Mouse (Mus musculus) retina, postnatal 1 day (tissue): Measurements from ENCODE around the gene 4930412O13Rik.

ENCODE experiments used
- DNase-seq: peaks from one replicate; pipeline ENCODE4 v3.0.0-alpha.2; 2012

Gene 4930412O13Rik

GRCm38 (mm10) chr2:9881611-9882023, 565 bp downstream of the 4930412O13Rik start:
- peak; percentile 25 for DNase-seq

GRCm38 (mm10) chr2:9882371-9882925, 1.4 kb downstream of the 4930412O13Rik start:
- DNase-seq: peak; percentile 36

- peak; percentile 80 for DNase-seq
Measured at GRCm38 (mm10) chr2:9882926-9883802, 2.1 kb downstream of the 4930412O13Rik start.

- DNase-seq: peak; percentile 9
Measured at GRCm38 (mm10) chr2:9883803-9884532, 2.9 kb downstream of the 4930412O13Rik start.

GRCm38 (mm10) chr2:9884533-9885216, 3.6 kb downstream of the 4930412O13Rik start:
- DNase-seq: peak; percentile 4

GRCm38 (mm10) chr2:9885217-9885770, 4.2 kb downstream of the 4930412O13Rik start:
- peak; percentile 6 for DNase-seq

- peak; percentile 7 for DNase-seq
Measured at GRCm38 (mm10) chr2:9886031-9886430, 5.0 kb downstream of the 4930412O13Rik start.

- DNase-seq: no peak
Measured at GRCm38 (mm10) chr2:9886921-9887610, 6.0 kb downstream of the 4930412O13Rik start.

GRCm38 (mm10) chr2:9887636-9888035, 6.6 kb downstream of the 4930412O13Rik start:
- peak; percentile 22 for DNase-seq

GRCm38 (mm10) chr2:9888913-9889650, 8.0 kb downstream of the 4930412O13Rik start, which contains the start of gene 9230102O04Rik:
Gene 9230102O04Rik, minus strand, starts transcription at chr2:9889540.
- DNase-seq: peak; percentile 61

GRCm38 (mm10) chr2:9889651-9890183, 8.7 kb downstream of the 4930412O13Rik start, which contains the start of gene Gata3:
Gene Gata3, minus strand, starts transcription at chr2:9890034.
- DNase-seq: peak; percentile 10

GRCm38 (mm10) chr2:9890251-9890650, 9.2 kb downstream of the 4930412O13Rik start:
- DNase-seq: peak; percentile 8

- DNase-seq: peak; percentile 5
Measured at GRCm38 (mm10) chr2:9890906-9891305, 9.9 kb downstream of the 4930412O13Rik start.

GRCm38 (mm10) chr2:9892541-9892940, 11.5 kb downstream of the 4930412O13Rik start:
- DNase-seq: peak; percentile 24

GRCm38 (mm10) chr2:9893272-9893953, 12.4 kb downstream of the 4930412O13Rik start:
- DNase-seq: peak; percentile 38

- peak; percentile 24 for DNase-seq
Measured at GRCm38 (mm10) chr2:9894836-9895593, 14.0 kb downstream of the 4930412O13Rik start.

- DNase-seq: peak; percentile 16
Measured at GRCm38 (mm10) chr2:9896097-9896770, 15.2 kb downstream of the 4930412O13Rik start.

GRCm38 (mm10) chr2:9897846-9898245, 16.8 kb downstream of the 4930412O13Rik start:
- DNase-seq: peak; percentile 69
